In genomic region chr5:132135941-132136663, GRCm38 (mm10) we compare ENCODE assay signal across 10 mouse cellular contexts.
DNase-seq lines count a peak whose midpoint lies in the region; TF ChIP-seq lines count a peak whose summit lies in the region.
"Had no signal": no experiment of that assay in that cellular context is flagged by ENCODE, and none has a peak within 500 bp of the region (broad histone marks: within the 10 kb centered on the region; RNA-seq: fewer than 3 reads in every experiment).

No protein-coding gene starts in this region.

- TF ChIP-seq CTCF in cerebellum, adult 2 months (IDR thresholded peaks at IDR 0.05; ENCODE audit: borderline replicate concordance, insufficient read depth, low read depth, low read length), result no peak

- peak; percentile 16 to 33 for DNase-seq in cerebellum, adult 2 months
- DNase-seq in cerebellum, adult 18-20 months, result no peak
- DNase-seq in layer of hippocampus, adult 11-12 months (ENCODE audit: low spot score), result peak; percentile 25
- no peak for DNase-seq in layer of hippocampus, postnatal 25 days (ENCODE audit: extremely low spot score in 1 of 2, low spot score in 1 of 2)
- peak; percentile 62 for DNase-seq in layer of hippocampus, adult 9-11 months
- DNase-seq in right cerebral cortex, postnatal 25 days, result peak; percentile 27
- no peak for DNase-seq in lung, adult 18-20 months
- DNase-seq in embryo, embryonic 9.5 days (ENCODE audit: extremely low spot score), result no peak
- DNase-seq: adrenal gland, postnatal 25 days; gastrocnemius, postnatal 25 days had no signal

- H3K4me1 ChIP-seq in cerebellum, adult 2 months (ENCODE audit: control insufficient read depth, insufficient read depth, low read length), result peaks cover 7% of the 10 kb centered on the region

- 41% methylated on average over 7 of the region's 7 CpGs for WGBS in cerebellum, adult 2 months

- no peaks in the 10 kb centered on the region for H3K27me3 ChIP-seq in cerebellum, adult 2 months (ENCODE audit: control insufficient read depth, insufficient read depth, low read length)

- TF ChIP-seq POLR2A in cerebellum, adult 2 months (IDR thresholded peaks at IDR 0.05; ENCODE audit: borderline replicate concordance, insufficient read depth, low read length), result no peak

- no peak overlapping the region for H3K27ac ChIP-seq in cerebellum, adult 2 months (ENCODE audit: insufficient read depth, low read length)

- H3K4me3 ChIP-seq in cerebellum, adult 2 months (replicated peaks; ENCODE audit: insufficient read depth, low read depth, low read length), result no peak overlapping the region

Comparison
In these comparisons a context has a peak if more than half of its experiments do, and no peak if none do; other contexts are left out.
1. DNase-seq: peak in cerebellum, adult 2 months (2 of 2), layer of hippocampus, adult 11-12 months (single experiment), layer of hippocampus, adult 9-11 months (single experiment) and right cerebral cortex, postnatal 25 days (single experiment); none in cerebellum, adult 18-20 months (0 of 2), layer of hippocampus, postnatal 25 days (0 of 2), lung, adult 18-20 months (0 of 2) and embryo, embryonic 9.5 days (single experiment).